Mouse (Mus musculus) liver, adult 10 weeks (tissue): ENCODE data around the gene Slc29a3. TPM values are rescaled to one million over a fixed set of nuclear protein-coding genes. Genes with fewer than 3 reads are reported as not detected.

Source experiments
- polyA plus RNA-seq: library from polyadenylated mRNA; stranded (reverse); fragments of 350-450 nt; fragmentation: Illumina TruSeq; extraction: RNeasy Lipid Tissue Mini Kit (QIAGEN cat#74804); gene quantifications from one replicate; pipeline ENCODE4 v1.2.3, GENCODE M21; 2014; ENCODE audit warnings: low read depth, low replicate concordance

Slc29a3 gene
- 2.6 TPM for polyA plus RNA-seq

DNA sequence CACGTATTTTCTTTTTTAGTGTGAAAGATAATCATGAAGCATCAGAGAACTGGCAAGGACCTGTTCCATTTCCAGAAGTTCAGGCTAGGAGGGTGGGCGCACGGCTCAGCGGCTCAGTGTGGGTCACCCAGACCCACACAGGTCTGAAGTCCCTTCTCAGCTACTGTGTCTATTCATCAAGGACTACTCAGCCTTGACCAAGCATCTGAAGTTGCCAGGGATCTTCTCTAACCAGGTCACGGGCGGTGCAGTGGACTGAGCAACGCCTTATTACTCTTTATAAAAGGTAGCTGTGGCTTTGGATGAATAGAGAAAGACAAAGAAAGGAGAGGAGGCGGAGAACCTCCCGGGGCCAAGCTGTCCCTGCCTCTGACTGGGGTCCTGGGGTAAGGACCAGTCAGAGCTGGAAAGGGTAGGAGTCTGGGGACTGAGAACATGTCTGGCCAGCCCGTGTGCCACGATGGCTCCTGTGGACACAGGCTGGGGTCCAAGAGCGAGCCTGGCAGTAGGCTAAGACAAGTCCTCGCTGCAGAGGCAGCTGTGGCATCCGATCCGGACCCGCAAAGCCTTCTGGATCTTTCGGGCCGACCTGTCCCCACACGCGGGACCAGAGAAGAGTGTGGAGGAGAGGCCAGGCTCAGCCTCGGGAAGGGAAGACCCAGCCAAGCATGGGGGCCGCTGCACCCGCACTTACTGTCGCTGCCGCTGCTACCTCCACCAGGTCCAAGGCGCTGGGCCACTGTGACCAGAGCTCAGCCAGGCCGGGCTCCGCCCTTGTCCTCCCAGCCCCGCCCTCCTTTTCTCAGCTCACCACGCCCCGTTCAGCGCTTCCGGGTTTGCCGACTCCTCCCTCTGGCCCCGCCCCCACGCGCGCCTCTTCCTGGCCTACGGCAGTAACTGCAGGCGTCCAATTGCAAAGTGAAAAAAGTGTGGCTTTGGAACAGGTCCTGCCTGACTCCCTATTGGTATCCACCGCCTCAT, at the start of gene Slc29a3:
Slc29a3 (minus strand) TSS at position 755 of the 981 bp plus-strand sequence.

DNA sequence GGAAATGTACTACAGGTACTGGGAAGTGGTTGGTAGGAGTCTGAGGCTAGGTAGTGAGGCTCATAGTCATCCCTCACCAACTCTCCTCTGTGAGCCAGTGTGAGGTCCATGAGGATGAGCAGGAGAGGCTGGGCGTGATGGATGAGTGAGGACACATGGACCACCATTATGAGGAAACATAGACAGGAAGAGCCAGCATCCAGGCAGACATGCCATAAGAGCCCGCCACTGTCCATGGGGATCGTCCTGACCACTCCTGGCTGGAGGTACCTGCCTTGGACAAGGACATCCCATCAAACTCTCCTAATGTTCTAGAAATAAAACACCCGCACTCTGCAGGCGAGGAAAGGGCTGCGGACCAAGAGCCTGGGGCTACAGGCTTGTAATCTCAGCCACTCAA, 56.2 kb downstream of the Slc29a3 start, which contains the start of gene Cdh23:
Cdh23 (minus strand) TSS at position 101 of the 400 bp plus-strand sequence.

Other genes starting within 250 kb of the Slc29a3 start
- not detected for gene Cdh23, start 56.3 kb downstream of the Slc29a3 start, polyA plus RNA-seq
- gene Unc5b, start 78.8 kb upstream of the Slc29a3 start, polyA plus RNA-seq: 0.21 TPM